Mouse (Mus musculus) heart, postnatal 0 days (tissue): ENCODE measurements around the gene Gm49721.
"Not testable (repeated sequence)": the region's sequence is repeated elsewhere in the genome, so short reads cannot be mapped to it uniquely, and the experiment has no call there.

ENCODE experiments used
- CTCF ChIP-seq: IDR thresholded peaks from 2 replicates; pipeline ENCODE4 v1.5.1; 2016; ENCODE audit warnings: antibody characterized with exemption, control low read depth, low read depth
- EP300 ChIP-seq: IDR thresholded peaks from 2 replicates; pipeline ENCODE4 v1.6.1; 2016; ENCODE audit warnings: antibody characterized with exemption, low read depth

DNA sequence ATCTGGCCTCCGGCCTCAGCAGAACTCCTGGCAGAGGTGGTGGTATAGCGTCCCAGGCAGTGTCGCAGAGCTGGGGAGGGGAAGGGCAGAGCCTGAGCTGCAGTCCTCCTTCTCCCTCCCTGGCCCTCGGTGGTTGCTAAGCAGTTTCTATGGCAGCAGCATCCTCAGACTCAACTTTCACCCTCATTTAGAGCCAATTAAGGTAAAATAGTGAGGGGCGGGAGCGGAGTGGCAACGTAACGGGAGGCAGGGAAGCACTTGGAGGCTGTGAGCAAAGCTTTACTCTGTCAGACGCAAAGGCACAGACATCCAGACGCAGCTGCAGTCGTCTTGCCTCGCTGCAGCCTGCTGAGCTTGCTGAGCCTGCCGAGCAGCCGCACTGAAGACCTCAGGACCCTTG, 46.6 kb downstream of the Gm49721 start, which contains the start of gene Gm1604a:
- TF ChIP-seq CTCF, EP300: not testable (repeated sequence)
